Mouse (Mus musculus) limb, embryonic 13.5 days (tissue): ENCODE data around the gene Birc7. TPM values are rescaled to one million over a fixed set of nuclear protein-coding genes. Genes with fewer than 3 reads are reported as not detected.

ENCODE experiments used
- ATAC-seq: fragments of 200-750 bp; cut with Nextera tagmentation; 2 replicates; pipeline ENCODE4 v1.8.0; 2017; ENCODE audit warnings: low read depth, moderate number of reproducible peaks, moderate TSS enrichment; ENCODE audit not compliant: low FRiP score
- H3K27ac ChIP-seq: fragments of 300-500 bp; sonication (generic); 2 replicates; pipeline ENCODE4 v1.5.1; 2015; ENCODE audit warnings: inconsistent platforms, mild to moderate bottlenecking, moderate library complexity
- H3K27me3 ChIP-seq: fragments of 300-500 bp; sonication (generic); 2 replicates; pipeline ENCODE4 v1.6.1; 2015; ENCODE audit warnings: mild to moderate bottlenecking, inconsistent platforms
- H3K36me3 ChIP-seq: fragments of 300-500 bp; sonication (generic); 2 replicates; pipeline ENCODE4 v1.6.1; 2015; ENCODE audit warnings: inconsistent platforms, mild to moderate bottlenecking, moderate library complexity
- H3K4me1 ChIP-seq: fragments of 300-500 bp; sonication (generic); 2 replicates; pipeline ENCODE4 v1.6.1; 2015; ENCODE audit warnings: inconsistent platforms
- H3K4me2 ChIP-seq: fragments of 300-500 bp; sonication (generic); replicated peaks from 2 replicates; pipeline ENCODE4 v1.6.1; 2015; ENCODE audit warnings: inconsistent platforms, mild to moderate bottlenecking, moderate library complexity
- H3K4me3 ChIP-seq: fragments of 300-500 bp; sonication (generic); 2 replicates; pipeline ENCODE4 v1.5.1; 2015; ENCODE audit warnings: moderate library complexity, mild to moderate bottlenecking, inconsistent platforms
- H3K9ac ChIP-seq: fragments of 300-500 bp; sonication (generic); 2 replicates; pipeline ENCODE4 v1.6.1; 2015; ENCODE audit warnings: mild to moderate bottlenecking, inconsistent platforms
- H3K9me3 ChIP-seq: fragments of 300-500 bp; sonication (generic); 2 replicates; pipeline ENCODE4 v1.6.1; 2016; ENCODE audit warnings: inconsistent platforms
- WGBS: fragments of 180-500 bp; shearing (Covaris S2); methylation state at CpG from one replicate; pipeline ENCODE4 v1.1.7; 2015; 5-methylcytosine and 5-hydroxymethylcytosine counted together
- polyA plus RNA-seq: library from polyadenylated mRNA; unstranded; fragments of >200 nt; fragmentation: Nextera tagmentation; extraction: Ambion mirVana; gene quantifications from 2 replicates; pipeline ENCODE4 v1.2.1, GENCODE M21; 2015

Gene Birc7
- polyA plus RNA-seq, result not detected in 2 replicates

- Histone ChIP-seq H3K27ac (no peak within 1 kb of the TSS), H3K36me3 (no peaks in the 10 kb centered on the region), H3K27me3 (0 out of 2 replicates have a peak, but pooled peaks cover 2% of the 10 kb centered on the region), H3K9me3 (no peaks in the 10 kb centered on the region), H3K4me1 (no peaks in the 10 kb centered on the region), H3K4me3 (no peak within 1 kb of the TSS), H3K4me2 (no peak within 1 kb of the TSS), H3K9ac (no peak within 1 kb of the TSS)
- 64% methylated on average over 4 of the region's 4 CpGs for WGBS
- ATAC-seq, result no peak
Observed at GRCm38 (mm10) chr2:180928723-180929122, at the start of gene Birc7. Birc7 (plus strand) TSS chr2:180929023.

- H3K4me3 ChIP-seq, result no peak overlapping the region
- WGBS, result 56% methylated on average over 7 of the region's 7 CpGs
- no peaks in the 10 kb centered on the region for H3K9me3 ChIP-seq
- H3K27me3 ChIP-seq, result 0 out of 2 replicates have a peak, but pooled peaks cover 2% of the 10 kb centered on the region
- H3K4me2 ChIP-seq, result no peak overlapping the region
- H3K9ac ChIP-seq, result no peak overlapping the region
- no peaks in the 10 kb centered on the region for H3K4me1 ChIP-seq
- ATAC-seq, result no peak
- no peak overlapping the region for H3K27ac ChIP-seq
- H3K36me3 ChIP-seq, result no peaks in the 10 kb centered on the region
Observed at GRCm38 (mm10) chr2:180879365-180880067, 49.3 kb upstream of the Birc7 start.

GRCm38 (mm10) chr2:180881281-180881680 is 47.5 kb upstream of the Birc7 start:
- Histone ChIP-seq H3K27me3 (peaks cover 18% of the 10 kb centered on the region), H3K4me1 (no peaks in the 10 kb centered on the region), H3K36me3 (no peaks in the 10 kb centered on the region), H3K27ac (no peak overlapping the region), H3K9me3 (no peaks in the 10 kb centered on the region), H3K9ac (no peak overlapping the region), H3K4me3 (no peak overlapping the region), H3K4me2 (no peak overlapping the region)
- ATAC-seq, result no peak
- WGBS, result 44% methylated on average over 9 of the region's 9 CpGs

GRCm38 (mm10) chr2:180885270-180885669 is 43.6 kb upstream of the Birc7 start:
- Histone ChIP-seq H3K9me3 (no peaks in the 10 kb centered on the region), H3K27ac (no peak overlapping the region), H3K9ac (no peak overlapping the region), H3K27me3 (peaks cover 57% of the 10 kb centered on the region), H3K4me1 (no peaks in the 10 kb centered on the region), H3K4me2 (no peak overlapping the region), H3K36me3 (no peaks in the 10 kb centered on the region), H3K4me3 (no peak overlapping the region)
- ATAC-seq, result no peak
- 58% methylated on average over 5 of the region's 5 CpGs for WGBS

- no peak overlapping the region for H3K27ac ChIP-seq
- H3K4me3 ChIP-seq, result no peak overlapping the region
- WGBS, result 10% methylated on average over 19 of the region's 19 CpGs
Observed at GRCm38 (mm10) chr2:180889271-180889920, 39.4 kb upstream of the Birc7 start.

GRCm38 (mm10) chr2:180889921-180890280 is 38.9 kb upstream of the Birc7 start:
- no peak overlapping the region for H3K9ac ChIP-seq
- no peak overlapping the region for H3K4me3 ChIP-seq
- no peaks in the 10 kb centered on the region for H3K9me3 ChIP-seq
- peaks cover 23% of the 10 kb centered on the region for H3K4me1 ChIP-seq
- H3K27me3 ChIP-seq, result peaks cover 100% of the 10 kb centered on the region
- WGBS, result 16% methylated on average over 4 of the region's 4 CpGs
- no peak for ATAC-seq
- H3K36me3 ChIP-seq, result no peaks in the 10 kb centered on the region
- no peak overlapping the region for H3K27ac ChIP-seq
- H3K4me2 ChIP-seq, result no peak overlapping the region

More at GRCm38 (mm10) chr2:180889271-180889920, 39.4 kb upstream of the Birc7 start:
- Histone ChIP-seq H3K4me2 (no peak overlapping the region), H3K27me3 (peaks cover 97% of the 10 kb centered on the region), H3K9ac (no peak overlapping the region), H3K36me3 (no peaks in the 10 kb centered on the region), H3K9me3 (no peaks in the 10 kb centered on the region), H3K4me1 (peaks cover 22% of the 10 kb centered on the region)
- no peak for ATAC-seq

GRCm38 (mm10) chr2:180890422-180891074 is 38.3 kb upstream of the Birc7 start:
- H3K27me3 ChIP-seq, result peaks cover 100% of the 10 kb centered on the region
- H3K36me3 ChIP-seq, result no peaks in the 10 kb centered on the region
- no peak for ATAC-seq
- H3K4me3 ChIP-seq, result no peak overlapping the region
- H3K9me3 ChIP-seq, result no peaks in the 10 kb centered on the region
- no peak overlapping the region for H3K4me2 ChIP-seq
- H3K4me1 ChIP-seq, result peaks cover 23% of the 10 kb centered on the region
- WGBS, result under 1% methylated on average over 26 of the region's 29 CpGs
- no peak overlapping the region for H3K9ac ChIP-seq
- no peak overlapping the region for H3K27ac ChIP-seq

- Histone ChIP-seq H3K27ac (no peak overlapping the region), H3K4me2 (no peak overlapping the region), H3K4me1 (peaks cover 23% of the 10 kb centered on the region), H3K27me3 (peaks cover 100% of the 10 kb centered on the region), H3K9me3 (no peaks in the 10 kb centered on the region), H3K36me3 (no peaks in the 10 kb centered on the region), H3K4me3 (no peak overlapping the region), H3K9ac (no peak overlapping the region)
- no peak for ATAC-seq
- under 1% methylated on average over 37 of the region's 37 CpGs for WGBS
Observed at GRCm38 (mm10) chr2:180891075-180891834, 37.6 kb upstream of the Birc7 start.

GRCm38 (mm10) chr2:180891835-180892323 is 36.9 kb upstream of the Birc7 start:
- Histone ChIP-seq H3K9me3 (no peaks in the 10 kb centered on the region), H3K9ac (no peak overlapping the region), H3K4me3 (no peak overlapping the region), H3K36me3 (no peaks in the 10 kb centered on the region), H3K27me3 (peaks cover 100% of the 10 kb centered on the region), H3K4me1 (peaks cover 23% of the 10 kb centered on the region), H3K4me2 (no peak overlapping the region), H3K27ac (no peak overlapping the region)
- no peak for ATAC-seq
- WGBS, result 6% methylated on average over 9 of the region's 9 CpGs

- Histone ChIP-seq H3K9ac (peak overlapping the region; percentile 43), H3K4me1 (peaks cover 23% of the 10 kb centered on the region), H3K9me3 (no peaks in the 10 kb centered on the region), H3K4me3 (peak overlapping the region; percentile 45), H3K36me3 (no peaks in the 10 kb centered on the region), H3K27me3 (peaks cover 100% of the 10 kb centered on the region), H3K4me2 (peak overlapping the region; percentile 77), H3K27ac (no peak overlapping the region)
- no peak for ATAC-seq
- under 1% methylated on average over 95 of the region's 97 CpGs for WGBS
Observed at GRCm38 (mm10) chr2:180892841-180893521, 35.8 kb upstream of the Birc7 start.

GRCm38 (mm10) chr2:180893537-180894028 is 35.2 kb upstream of the Birc7 start:
- Histone ChIP-seq H3K4me3 (peak overlapping the region; percentile 45), H3K36me3 (no peaks in the 10 kb centered on the region), H3K9me3 (no peaks in the 10 kb centered on the region), H3K27me3 (peaks cover 98% of the 10 kb centered on the region), H3K4me2 (peak overlapping the region; percentile 77), H3K4me1 (peaks cover 23% of the 10 kb centered on the region), H3K27ac (no peak overlapping the region), H3K9ac (peak overlapping the region; percentile 43; the same call in 1 of the 2 replicates)
- ATAC-seq, result no peak
- WGBS, result under 1% methylated on average over 46 of the region's 50 CpGs
